14 mouse cellular contexts compared by ENCODE assay signal in genomic region chr7:118143123-118143522, GRCm38 (mm10).
"Had no signal": no experiment of that assay in that cellular context is flagged by ENCODE, and none has a peak within 500 bp of the region (broad histone marks: within the 10 kb centered on the region; RNA-seq: fewer than 3 reads in every experiment).

No protein-coding gene starts in this region.

- H3K9me3 ChIP-seq: limb, embryonic 12.5 days; lung, embryonic 15.5 days; midbrain, embryonic 13.5 days; neural tube, embryonic 15.5 days had no signal

- H3K27me3 ChIP-seq: limb, embryonic 12.5 days; lung, embryonic 15.5 days; midbrain, embryonic 13.5 days; neural tube, embryonic 15.5 days had no signal

- ATAC-seq: midbrain, embryonic 13.5 days had no signal

- H3K4me3 ChIP-seq: limb, embryonic 12.5 days; lung, embryonic 15.5 days; midbrain, embryonic 13.5 days; neural tube, embryonic 15.5 days had no signal

- H3K9ac ChIP-seq: limb, embryonic 12.5 days; lung, embryonic 15.5 days; midbrain, embryonic 13.5 days; neural tube, embryonic 15.5 days had no signal

- DNase-seq: kidney, adult 11 months; kidney, adult 9 months; kidney, postnatal 14 days; layer of hippocampus, postnatal 36 days; lung, postnatal 14 days; right cerebral cortex, postnatal 4 days; spleen, adult 18-20 months; thymus, adult 18-20 months; thymus, postnatal 14 days had no signal

- H3K4me1 ChIP-seq: limb, embryonic 12.5 days; lung, embryonic 15.5 days; midbrain, embryonic 13.5 days; neural tube, embryonic 15.5 days had no signal

- H3K4me2 ChIP-seq: limb, embryonic 12.5 days; lung, embryonic 15.5 days; midbrain, embryonic 13.5 days; neural tube, embryonic 15.5 days had no signal

- H3K27ac ChIP-seq: limb, embryonic 12.5 days; lung, embryonic 15.5 days; macrophage; midbrain, embryonic 13.5 days; neural tube, embryonic 15.5 days had no signal
